Mouse (Mus musculus): ENCODE measurements around the gene Poc1b.

GRCm38 (mm10) chr10:99081569-99081990, 25.3 kb upstream of the Poc1b start:
- TF ChIP-seq CTCF (IDR thresholded peaks at IDR 0.05; ENCODE audit: borderline replicate concordance, insufficient read depth, low read depth, low read length), result no peak
- no peak for TF ChIP-seq POLR2A (IDR thresholded peaks at IDR 0.05; ENCODE audit: borderline replicate concordance, insufficient read depth, low read length)
